Mouse (Mus musculus): Measurements from ENCODE around the gene Rad9b. TPM values are rescaled to one million over a fixed set of nuclear protein-coding genes. Genes with fewer than 3 reads are reported as not detected.
A peak's percentile ranks its signal among the peaks of the same experiment; 100 is the strongest.

Gene Rad9b
- 27.0 and 28.3 TPM in 2 replicates for polyA plus RNA-seq (2015; fragmentation: Nextera tagmentation; extraction: Ambion mirVana)

- H3K27me3 ChIP-seq (replicated peaks), result no peaks in the 10 kb centered on the region
- peak within 1 kb of the TSS; percentile 61 for H3K4me2 ChIP-seq
- 0 out of 2 replicates have a peak, but pooled peaks cover 4% of the 10 kb centered on the region for H3K36me3 ChIP-seq (replicated peaks)
- peak within 1 kb of the TSS; percentile 85 for H3K27ac ChIP-seq
- ATAC-seq (replicated peaks), result peak; percentile 94
- 1% methylated on average over 51 of the region's 51 CpGs for WGBS
- H3K9ac ChIP-seq, result peak within 1 kb of the TSS; percentile 79
- H3K4me3 ChIP-seq, result peak within 1 kb of the TSS; percentile 83
- peaks cover 19% of the 10 kb centered on the region for H3K4me1 ChIP-seq
- no peaks in the 10 kb centered on the region for H3K9me3 ChIP-seq
Observed at GRCm38 (mm10) chr5:122353807-122354491, at the start of gene Rad9b, which contains the start of gene Vps29. TSS of gene Rad9b (minus strand) at chr5:122354233. TSS of gene Vps29 (plus strand) at chr5:122354369.

- Histone ChIP-seq H3K4me2 (no peak overlapping the region), H3K27ac (no peak overlapping the region), H3K27me3 (replicated peaks) (no peaks in the 10 kb centered on the region), H3K4me1 (no peaks in the 10 kb centered on the region), H3K4me3 (no peak overlapping the region), H3K36me3 (replicated peaks) (peaks cover 26% of the 10 kb centered on the region), H3K9me3 (no peaks in the 10 kb centered on the region), H3K9ac (no peak overlapping the region)
- 93% methylated on average over 12 of the region's 12 CpGs for WGBS
- no peak for ATAC-seq (replicated peaks)
Observed at GRCm38 (mm10) chr5:122403362-122403761, 49.3 kb upstream of the Rad9b start.

DNA sequence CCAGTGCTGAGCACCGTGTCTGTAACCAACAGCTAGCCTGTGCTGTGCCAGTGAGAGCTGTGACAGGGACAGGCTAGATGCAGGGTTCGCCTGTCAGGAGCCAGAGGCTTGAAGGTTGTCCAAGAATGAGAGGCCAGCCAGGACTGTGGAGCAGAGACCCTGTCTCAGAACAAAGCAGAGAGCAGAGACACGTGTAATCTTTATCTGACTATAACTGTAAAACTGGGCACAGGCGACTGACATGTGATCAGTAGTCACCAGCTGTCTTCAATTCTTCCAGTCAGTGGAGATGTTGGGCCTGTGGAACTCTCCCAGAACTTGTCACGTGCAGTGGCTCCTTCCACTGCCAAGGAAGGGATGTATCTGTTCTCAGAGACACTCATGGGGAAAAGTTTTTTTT, 48.7 kb upstream of the Rad9b start:
- Histone ChIP-seq H3K27ac (no peak overlapping the region), H3K36me3 (replicated peaks) (peaks cover 26% of the 10 kb centered on the region), H3K4me2 (no peak overlapping the region), H3K27me3 (replicated peaks) (no peaks in the 10 kb centered on the region), H3K9ac (no peak overlapping the region), H3K4me1 (no peaks in the 10 kb centered on the region), H3K9me3 (no peaks in the 10 kb centered on the region), H3K4me3 (no peak overlapping the region)
- WGBS, result 83% methylated on average over 5 of the region's 5 CpGs
- no peak for ATAC-seq (replicated peaks)

DNA sequence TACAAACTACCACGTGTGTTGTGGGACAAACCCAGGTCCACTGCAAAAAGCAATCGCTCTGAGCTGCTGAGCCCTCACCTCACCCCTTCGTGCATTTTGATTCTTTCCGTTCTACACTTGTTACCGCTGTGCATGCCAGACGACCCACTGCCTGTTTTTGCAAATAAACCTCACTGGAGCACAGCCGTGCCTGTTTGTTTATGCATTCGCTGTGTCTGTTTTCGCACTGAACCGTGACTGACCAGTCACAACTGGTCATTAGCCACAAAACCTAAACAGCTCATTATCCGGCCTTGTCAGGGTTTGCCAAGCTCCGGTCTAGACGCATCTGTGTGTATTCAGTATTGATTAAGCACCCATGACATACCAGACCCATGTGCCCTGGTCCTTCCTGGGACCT, 48.1 kb upstream of the Rad9b start:
- Histone ChIP-seq H3K27ac (no peak overlapping the region), H3K9me3 (no peaks in the 10 kb centered on the region), H3K4me1 (no peaks in the 10 kb centered on the region), H3K27me3 (replicated peaks) (no peaks in the 10 kb centered on the region), H3K9ac (no peak overlapping the region), H3K36me3 (replicated peaks) (peaks cover 28% of the 10 kb centered on the region), H3K4me3 (no peak overlapping the region), H3K4me2 (no peak overlapping the region)
- WGBS, result 89% methylated on average over 13 of the region's 13 CpGs
- ATAC-seq (replicated peaks), result no peak

GRCm38 (mm10) chr5:122401303-122401640, 47.2 kb upstream of the Rad9b start:
- no peak overlapping the region for H3K27ac ChIP-seq
- no peak overlapping the region for H3K4me3 ChIP-seq
- no peaks in the 10 kb centered on the region for H3K4me1 ChIP-seq
- no peak overlapping the region for H3K9ac ChIP-seq
- ATAC-seq (replicated peaks), result no peak
- H3K9me3 ChIP-seq, result no peaks in the 10 kb centered on the region
- H3K36me3 ChIP-seq (replicated peaks), result peaks cover 19% of the 10 kb centered on the region
- H3K4me2 ChIP-seq, result no peak overlapping the region
- WGBS, result 16% methylated on average over 8 of the region's 8 CpGs
- H3K27me3 ChIP-seq (replicated peaks), result no peaks in the 10 kb centered on the region

DNA sequence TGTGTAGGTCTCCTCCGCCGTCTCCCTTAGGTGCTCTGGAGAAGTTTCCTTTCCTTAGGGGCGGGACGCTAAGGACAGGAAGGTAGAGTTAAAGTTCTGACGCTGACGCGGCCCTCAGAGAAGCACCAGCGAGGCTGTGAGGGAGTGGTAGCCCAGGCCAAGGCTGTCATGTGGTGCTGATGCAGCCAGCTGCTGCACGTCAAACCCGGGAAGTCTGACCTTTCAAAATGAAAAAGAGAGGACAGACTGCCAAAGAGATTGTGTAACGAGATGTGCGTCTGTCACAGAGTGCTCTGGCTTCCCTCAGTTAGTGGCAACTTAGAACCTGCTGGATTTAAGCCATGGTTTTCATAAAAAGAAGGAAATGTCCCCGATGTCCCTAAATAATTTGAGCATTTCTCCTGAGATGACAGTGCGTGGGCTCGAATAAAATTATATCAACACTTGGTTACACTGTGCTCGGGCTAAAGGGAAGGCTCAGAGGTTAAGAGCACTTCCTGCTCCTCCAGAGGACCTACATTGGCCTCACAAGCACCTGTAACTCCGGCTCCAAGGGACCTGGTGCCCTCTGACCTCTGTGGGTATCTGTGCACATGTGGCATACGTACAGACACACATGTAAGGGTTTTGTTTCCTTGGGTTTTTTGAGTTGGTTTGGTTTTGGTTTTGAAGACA, 46.7 kb upstream of the Rad9b start:
- Histone ChIP-seq H3K4me1 (no peaks in the 10 kb centered on the region), H3K27ac (no peak overlapping the region), H3K4me3 (no peak overlapping the region), H3K36me3 (replicated peaks) (peaks cover 17% of the 10 kb centered on the region), H3K27me3 (replicated peaks) (no peaks in the 10 kb centered on the region), H3K4me2 (no peak overlapping the region), H3K9me3 (no peaks in the 10 kb centered on the region), H3K9ac (no peak overlapping the region)
- 88% methylated on average over 18 of the region's 18 CpGs for WGBS
- no peak for ATAC-seq (replicated peaks)

DNA sequence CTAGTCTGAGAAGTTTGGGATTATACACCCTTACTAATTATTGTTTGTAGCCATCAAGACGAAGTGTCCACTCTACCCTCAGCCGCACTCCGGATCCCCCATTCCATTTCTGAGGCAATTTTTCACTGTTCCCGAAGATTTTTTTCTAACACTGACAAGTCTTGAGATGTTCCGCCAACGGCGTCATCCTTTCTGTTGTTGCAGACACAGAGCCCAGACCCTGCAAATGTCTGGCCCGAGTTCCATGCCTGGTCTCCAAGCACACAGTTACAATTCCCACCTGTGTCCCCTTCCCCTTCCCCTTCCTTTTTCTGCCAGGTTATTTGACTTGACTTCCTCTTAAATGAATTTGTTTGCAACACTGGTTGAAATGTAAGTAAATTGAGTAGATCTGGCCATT, 45.8 kb upstream of the Rad9b start:
- Histone ChIP-seq H3K27ac (no peak overlapping the region), H3K4me3 (no peak overlapping the region), H3K27me3 (replicated peaks) (no peaks in the 10 kb centered on the region), H3K9ac (no peak overlapping the region), H3K4me1 (no peaks in the 10 kb centered on the region), H3K9me3 (no peaks in the 10 kb centered on the region), H3K4me2 (no peak overlapping the region), H3K36me3 (replicated peaks) (peaks cover 17% of the 10 kb centered on the region)
- no peak for ATAC-seq (replicated peaks)
- WGBS, result 95% methylated on average over 8 of the region's 8 CpGs

GRCm38 (mm10) chr5:122397495-122397894, 43.5 kb upstream of the Rad9b start:
- ATAC-seq (replicated peaks), result no peak
- no peak overlapping the region for H3K9ac ChIP-seq
- H3K36me3 ChIP-seq (replicated peaks), result peaks cover 5% of the 10 kb centered on the region; the same call in 1 of the 2 replicates
- H3K4me2 ChIP-seq, result no peak overlapping the region
- no peaks in the 10 kb centered on the region for H3K9me3 ChIP-seq
- H3K27me3 ChIP-seq (replicated peaks), result no peaks in the 10 kb centered on the region
- no peak overlapping the region for H3K4me3 ChIP-seq
- 92% methylated on average over 8 of the region's 8 CpGs for WGBS
- no peak overlapping the region for H3K27ac ChIP-seq
- H3K4me1 ChIP-seq, result peaks cover 14% of the 10 kb centered on the region

GRCm38 (mm10) chr5:122396791-122397190, 42.8 kb upstream of the Rad9b start:
- H3K4me3 ChIP-seq, result no peak overlapping the region
- H3K27me3 ChIP-seq (replicated peaks), result no peaks in the 10 kb centered on the region
- H3K9ac ChIP-seq, result no peak overlapping the region
- no peak for ATAC-seq (replicated peaks)
- peaks cover 16% of the 10 kb centered on the region for H3K4me1 ChIP-seq
- H3K36me3 ChIP-seq (replicated peaks), result peaks cover 5% of the 10 kb centered on the region; the same call in 1 of the 2 replicates
- no peaks in the 10 kb centered on the region for H3K9me3 ChIP-seq
- 89% methylated on average over 10 of the region's 10 CpGs for WGBS
- no peak overlapping the region for H3K27ac ChIP-seq
- H3K4me2 ChIP-seq, result no peak overlapping the region

DNA sequence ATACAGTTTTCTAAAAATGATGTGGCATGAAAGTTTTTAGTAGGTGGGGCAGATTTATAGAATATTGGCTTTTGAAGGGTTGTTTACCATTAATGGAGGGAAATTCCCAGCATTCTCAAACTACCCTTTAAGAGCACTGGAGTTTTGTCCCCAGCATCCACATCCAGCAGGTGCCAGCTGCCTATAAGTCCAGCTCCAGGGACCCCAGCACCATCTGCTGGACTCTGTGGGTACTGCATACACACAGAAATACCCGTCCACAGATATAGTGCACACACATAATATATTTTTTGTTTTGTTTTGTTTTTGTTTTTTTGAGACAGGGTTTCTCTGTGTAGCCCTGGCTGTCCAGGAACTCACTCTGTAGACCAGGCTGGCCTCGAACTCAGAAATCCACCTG, 39.9 kb upstream of the Rad9b start:
- H3K4me1 ChIP-seq, result peaks cover 16% of the 10 kb centered on the region
- H3K36me3 ChIP-seq (replicated peaks), result peaks cover 5% of the 10 kb centered on the region; the same call in 1 of the 2 replicates
- H3K4me2 ChIP-seq, result no peak overlapping the region
- no peaks in the 10 kb centered on the region for H3K9me3 ChIP-seq
- no peaks in the 10 kb centered on the region for H3K27me3 ChIP-seq (replicated peaks)
- no peak overlapping the region for H3K9ac ChIP-seq
- ATAC-seq (replicated peaks), result no peak
- H3K4me3 ChIP-seq, result no peak overlapping the region
- H3K27ac ChIP-seq, result no peak overlapping the region
- WGBS, result 54% methylated on average over 2 of the region's 2 CpGs

GRCm38 (mm10) chr5:122392227-122393004, 38.4 kb upstream of the Rad9b start:
- Histone ChIP-seq H3K36me3 (replicated peaks) (peaks cover 2% of the 10 kb centered on the region; the same call in 1 of the 2 replicates), H3K4me2 (peak overlapping the region; percentile 77), H3K4me1 (peaks cover 16% of the 10 kb centered on the region), H3K9ac (peak overlapping the region; percentile 63), H3K27me3 (replicated peaks) (no peaks in the 10 kb centered on the region), H3K27ac (peak overlapping the region; percentile 64), H3K4me3 (peak overlapping the region; percentile 60), H3K9me3 (no peaks in the 10 kb centered on the region)
- 14% methylated on average over 19 of the region's 19 CpGs for WGBS
- peak; percentile 53; the same call in 1 of the 2 replicates for ATAC-seq (replicated peaks)

DNA sequence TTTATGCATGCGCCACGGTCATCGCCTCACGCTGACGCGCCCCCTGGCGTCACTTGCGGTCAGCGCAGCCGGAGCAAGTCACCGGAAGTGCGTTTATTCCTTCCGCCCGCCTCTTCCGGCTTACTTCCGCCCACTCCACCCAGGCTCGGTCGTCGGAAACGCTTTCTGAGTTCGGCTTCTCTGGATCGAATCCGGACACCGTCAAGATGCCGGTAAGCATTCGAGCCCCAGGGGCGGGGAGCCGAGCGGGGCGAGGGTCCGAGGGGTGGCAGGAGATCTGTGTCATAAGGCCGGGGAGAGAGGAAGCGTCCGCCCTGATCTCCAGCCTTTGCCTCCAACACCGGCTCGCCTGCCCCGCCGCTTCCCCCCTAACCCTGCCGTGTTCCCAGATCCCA, 37.8 kb upstream of the Rad9b start, which contains the start of gene Arpc3:
Arpc3 (plus strand) TSS at position 93 of the 395 bp plus-strand sequence.
- H3K4me1 ChIP-seq, result peaks cover 16% of the 10 kb centered on the region
- peak within 1 kb of the TSS; percentile 77 for H3K4me2 ChIP-seq
- under 1% methylated on average over 39 of the region's 39 CpGs for WGBS
- H3K9ac ChIP-seq, result peak within 1 kb of the TSS; percentile 63
- no peaks in the 10 kb centered on the region for H3K27me3 ChIP-seq (replicated peaks)
- peak within 1 kb of the TSS; percentile 60 for H3K4me3 ChIP-seq
- peak within 1 kb of the TSS; percentile 64 for H3K27ac ChIP-seq
- H3K9me3 ChIP-seq, result no peaks in the 10 kb centered on the region
- H3K36me3 ChIP-seq (replicated peaks), result no peaks in the 10 kb centered on the region; the same call in 1 of the 2 replicates
- ATAC-seq (replicated peaks), result peak; percentile 88

All from midbrain, embryonic 15.5 days (tissue).